Mouse (Mus musculus): ENCODE measurements around the gene Gemin7. TPM values are rescaled to one million over a fixed set of nuclear protein-coding genes. Genes with fewer than 3 reads are reported as not detected.

The Gemin7 gene
- polyA plus RNA-seq, 1 experiment = 136 TPM

DNA sequence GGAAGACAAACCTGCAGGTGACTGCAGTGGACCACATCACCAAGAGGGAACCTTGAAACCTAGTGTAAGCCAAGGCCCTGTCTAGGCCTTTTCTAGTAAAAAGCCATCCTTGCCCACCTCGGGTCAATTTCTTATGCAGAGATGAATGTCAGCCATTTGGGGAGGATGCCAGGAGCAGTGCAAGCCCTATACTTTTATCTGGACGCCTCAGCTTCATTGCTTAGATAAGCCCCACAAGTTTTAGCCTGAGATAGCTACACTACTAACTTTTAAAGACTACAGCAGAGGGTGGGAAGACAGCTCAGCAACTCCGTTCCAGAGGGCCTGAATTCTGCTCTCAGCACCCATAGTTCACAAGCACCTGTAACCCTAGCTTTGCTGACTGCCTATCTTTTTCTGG, 13.5 kb downstream of the Gemin7 start:
- no peak overlapping the region for H3K4me3 ChIP-seq (ENCODE audit: insufficient read depth, poor library complexity, severe bottlenecking)
- peaks cover 15% of the 10 kb centered on the region for H3K36me3 ChIP-seq (ENCODE audit: control insufficient read depth, insufficient read depth)
- no peak overlapping the region for H3ac ChIP-seq (ENCODE audit: control insufficient read depth, insufficient read length, low read depth)
- no peaks in the 10 kb centered on the region for H3K27me3 ChIP-seq (ENCODE audit: control insufficient read depth, insufficient read depth, insufficient read length)
- peaks cover 31% of the 10 kb centered on the region for H3K79me3 ChIP-seq (ENCODE audit: low read depth)
- H3K79me2 ChIP-seq (ENCODE audit: control insufficient read depth, insufficient read depth) = peaks cover 40% of the 10 kb centered on the region
- TF ChIP-seq MYOG (IDR thresholded peaks at IDR 0.05; ENCODE audit: control insufficient read depth, extremely low read depth, insufficient read length) (no peak), USF1 (IDR thresholded peaks at IDR 0.05; ENCODE audit: low read depth) (no peak), CTCF (IDR thresholded peaks at IDR 0.05; ENCODE audit: control insufficient read depth, insufficient read depth, insufficient read length) (no peak), MAX (IDR thresholded peaks at IDR 0.05) (no peak), MYOD1 (IDR thresholded peaks at IDR 0.05; ENCODE audit: control insufficient read depth, insufficient read length, low read depth) (no peak), CEBPB (IDR thresholded peaks at IDR 0.05; ENCODE audit: low read depth) (no peak), FOSL1 (IDR thresholded peaks at IDR 0.05; ENCODE audit: insufficient read depth, low read length, poor library complexity, severe bottlenecking) (no peak)

DNA sequence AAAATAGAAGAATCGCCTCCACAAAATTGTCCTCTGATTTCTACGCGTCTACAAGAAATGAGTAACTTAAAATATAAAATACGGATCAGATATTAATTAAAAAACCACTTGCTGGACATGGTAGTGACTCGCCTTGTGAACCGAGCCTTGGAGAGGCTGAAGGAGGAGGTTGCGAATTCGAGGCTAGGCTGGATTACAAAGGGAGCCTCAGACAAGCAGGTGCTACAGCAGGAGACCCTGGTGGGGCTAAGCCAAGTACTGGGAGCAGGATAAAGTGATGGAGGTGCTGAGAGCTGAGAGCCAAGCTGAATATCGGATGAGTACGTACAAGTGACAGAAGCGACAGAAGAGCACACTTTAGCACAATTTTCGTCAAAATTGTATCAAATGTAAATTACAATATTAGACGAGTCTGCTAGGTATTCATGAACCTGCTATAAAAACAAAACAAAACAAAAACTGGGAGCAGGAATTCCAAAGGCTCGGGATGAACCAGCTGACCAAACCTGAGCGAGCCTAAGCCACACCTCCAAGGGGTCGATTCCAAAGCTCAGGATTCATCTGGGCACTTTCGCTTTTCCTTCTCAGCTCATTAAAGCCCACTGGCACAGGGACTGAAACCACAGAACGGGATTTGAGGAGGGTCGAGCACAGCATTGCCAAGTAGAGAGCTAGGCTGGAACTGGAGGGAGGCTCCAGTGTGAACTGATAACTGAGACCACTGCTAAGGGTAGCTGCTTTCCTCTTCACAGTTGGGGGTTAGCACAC, 14.6 kb downstream of the Gemin7 start, which contains the start of gene Ppp1r37:
Ppp1r37 (minus strand) TSS at position 434 of the 768 bp plus-strand sequence.
- no peak for TF ChIP-seq CEBPB (IDR thresholded peaks at IDR 0.05; ENCODE audit: low read depth)
- no peak for TF ChIP-seq USF1 (IDR thresholded peaks at IDR 0.05; ENCODE audit: low read depth)
- no peak for TF ChIP-seq CTCF (IDR thresholded peaks at IDR 0.05; ENCODE audit: control insufficient read depth, insufficient read depth, insufficient read length)
- no peak for TF ChIP-seq FOSL1 (IDR thresholded peaks at IDR 0.05; ENCODE audit: insufficient read depth, low read length, poor library complexity, severe bottlenecking)
- no peak for TF ChIP-seq MAX (IDR thresholded peaks at IDR 0.05)
- TF ChIP-seq MYOG (IDR thresholded peaks at IDR 0.05; ENCODE audit: control insufficient read depth, extremely low read depth, insufficient read length) = no peak
- no peak for TF ChIP-seq MYOD1 (IDR thresholded peaks at IDR 0.05; ENCODE audit: control insufficient read depth, insufficient read length, low read depth)
- H3K36me3 ChIP-seq (ENCODE audit: control insufficient read depth, insufficient read depth) = peaks cover 15% of the 10 kb centered on the region
- peaks cover 41% of the 10 kb centered on the region for H3K79me3 ChIP-seq (ENCODE audit: low read depth)
- H3K4me3 ChIP-seq (ENCODE audit: insufficient read depth, poor library complexity, severe bottlenecking) = peak within 1 kb of the TSS; percentile 83
- H3K27me3 ChIP-seq (ENCODE audit: control insufficient read depth, insufficient read depth, insufficient read length) = no peaks in the 10 kb centered on the region
- peaks cover 42% of the 10 kb centered on the region for H3K79me2 ChIP-seq (ENCODE audit: control insufficient read depth, insufficient read depth)
- H3ac ChIP-seq (ENCODE audit: control insufficient read depth, insufficient read length, low read depth) = peak within 1 kb of the TSS; percentile 93

DNA sequence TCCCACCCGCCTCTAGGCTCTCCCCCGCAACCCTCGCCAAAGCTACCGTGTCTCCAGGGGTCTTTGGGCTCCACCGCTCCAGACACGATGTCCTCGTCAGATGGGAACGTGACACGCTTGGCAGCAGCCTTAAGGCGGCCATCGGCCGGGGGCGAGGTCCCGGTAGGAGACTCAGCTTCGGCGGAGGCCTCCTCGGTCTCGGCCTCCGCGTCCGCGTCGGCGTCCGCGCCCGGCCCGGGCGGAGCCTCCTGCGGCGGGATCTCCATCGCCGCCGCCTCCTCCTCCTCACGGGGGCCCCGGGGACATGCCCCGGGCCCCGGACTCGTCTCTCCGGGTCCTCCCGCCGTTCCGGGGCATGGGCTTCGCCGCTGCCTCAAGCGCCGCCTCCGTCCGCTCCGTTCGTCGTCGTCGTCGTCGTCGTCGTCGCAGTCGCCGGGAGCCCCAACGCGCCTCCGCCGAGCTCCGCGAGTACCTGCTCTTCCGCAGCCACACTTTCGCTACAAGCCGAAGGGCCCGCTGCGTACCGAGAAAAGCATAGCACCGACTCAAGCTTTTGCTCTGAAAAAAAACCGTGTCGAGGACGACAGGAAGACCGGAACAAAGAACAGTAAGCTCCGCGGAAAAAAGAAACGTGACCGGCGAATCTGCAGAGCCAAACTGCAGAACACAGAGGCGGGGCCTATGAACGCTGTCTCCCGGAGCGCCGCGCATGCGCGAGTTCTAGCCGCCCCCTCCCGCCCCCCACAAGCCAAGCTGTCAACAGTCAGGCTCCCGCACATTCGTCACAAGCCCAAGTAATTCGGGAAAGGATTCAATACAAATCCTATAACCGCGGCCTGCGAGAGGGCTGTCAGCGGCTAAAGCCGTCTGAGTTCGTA, 15.4 kb downstream of the Gemin7 start:
- no peak for TF ChIP-seq MYOG (IDR thresholded peaks at IDR 0.05; ENCODE audit: control insufficient read depth, extremely low read depth, insufficient read length)
- H3K4me3 ChIP-seq (ENCODE audit: insufficient read depth, poor library complexity, severe bottlenecking) = peak overlapping the region; percentile 83
- H3K36me3 ChIP-seq (ENCODE audit: control insufficient read depth, insufficient read depth) = peaks cover 15% of the 10 kb centered on the region
- peaks cover 46% of the 10 kb centered on the region for H3K79me3 ChIP-seq (ENCODE audit: low read depth)
- H3ac ChIP-seq (ENCODE audit: control insufficient read depth, insufficient read length, low read depth) = peak overlapping the region; percentile 93
- H3K79me2 ChIP-seq (ENCODE audit: control insufficient read depth, insufficient read depth) = peaks cover 50% of the 10 kb centered on the region
- no peaks in the 10 kb centered on the region for H3K27me3 ChIP-seq (ENCODE audit: control insufficient read depth, insufficient read depth, insufficient read length)

DNA sequence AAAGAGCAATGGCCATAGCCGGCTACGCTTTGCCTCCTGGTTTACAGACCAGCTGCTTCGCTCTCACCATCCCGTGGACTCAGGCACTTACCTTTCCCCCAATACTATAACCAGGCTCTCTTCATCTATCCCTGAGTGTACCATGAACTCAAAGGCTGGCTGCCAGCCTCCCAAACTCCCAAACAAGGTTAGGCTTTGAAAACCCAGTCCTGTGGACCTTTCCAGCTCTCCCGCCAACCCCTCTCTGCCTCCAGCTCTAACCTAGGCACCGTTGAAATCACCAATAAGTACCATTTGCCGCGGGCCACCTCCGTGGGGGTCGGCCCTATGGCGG, 16.0 kb downstream of the Gemin7 start:
- TF ChIP-seq FOSL1 (IDR thresholded peaks at IDR 0.05; ENCODE audit: insufficient read depth, low read length, poor library complexity, severe bottlenecking) (no peak), MYOD1 (IDR thresholded peaks at IDR 0.05; ENCODE audit: control insufficient read depth, insufficient read length, low read depth) (no peak), MYOG (IDR thresholded peaks at IDR 0.05; ENCODE audit: control insufficient read depth, extremely low read depth, insufficient read length) (no peak), MAX (IDR thresholded peaks at IDR 0.05) (no peak), USF1 (IDR thresholded peaks at IDR 0.05; ENCODE audit: low read depth) (no peak), CTCF (IDR thresholded peaks at IDR 0.05; ENCODE audit: control insufficient read depth, insufficient read depth, insufficient read length) (no peak), CEBPB (IDR thresholded peaks at IDR 0.05; ENCODE audit: low read depth) (no peak)
- H3K27me3 ChIP-seq (ENCODE audit: control insufficient read depth, insufficient read depth, insufficient read length) = no peaks in the 10 kb centered on the region
- peaks cover 15% of the 10 kb centered on the region for H3K36me3 ChIP-seq (ENCODE audit: control insufficient read depth, insufficient read depth)
- peak overlapping the region; percentile 93 for H3ac ChIP-seq (ENCODE audit: control insufficient read depth, insufficient read length, low read depth)
- H3K4me3 ChIP-seq (ENCODE audit: insufficient read depth, poor library complexity, severe bottlenecking) = peak overlapping the region; percentile 83
- H3K79me3 ChIP-seq (ENCODE audit: low read depth) = peaks cover 52% of the 10 kb centered on the region
- peaks cover 56% of the 10 kb centered on the region for H3K79me2 ChIP-seq (ENCODE audit: control insufficient read depth, insufficient read depth)

DNA sequence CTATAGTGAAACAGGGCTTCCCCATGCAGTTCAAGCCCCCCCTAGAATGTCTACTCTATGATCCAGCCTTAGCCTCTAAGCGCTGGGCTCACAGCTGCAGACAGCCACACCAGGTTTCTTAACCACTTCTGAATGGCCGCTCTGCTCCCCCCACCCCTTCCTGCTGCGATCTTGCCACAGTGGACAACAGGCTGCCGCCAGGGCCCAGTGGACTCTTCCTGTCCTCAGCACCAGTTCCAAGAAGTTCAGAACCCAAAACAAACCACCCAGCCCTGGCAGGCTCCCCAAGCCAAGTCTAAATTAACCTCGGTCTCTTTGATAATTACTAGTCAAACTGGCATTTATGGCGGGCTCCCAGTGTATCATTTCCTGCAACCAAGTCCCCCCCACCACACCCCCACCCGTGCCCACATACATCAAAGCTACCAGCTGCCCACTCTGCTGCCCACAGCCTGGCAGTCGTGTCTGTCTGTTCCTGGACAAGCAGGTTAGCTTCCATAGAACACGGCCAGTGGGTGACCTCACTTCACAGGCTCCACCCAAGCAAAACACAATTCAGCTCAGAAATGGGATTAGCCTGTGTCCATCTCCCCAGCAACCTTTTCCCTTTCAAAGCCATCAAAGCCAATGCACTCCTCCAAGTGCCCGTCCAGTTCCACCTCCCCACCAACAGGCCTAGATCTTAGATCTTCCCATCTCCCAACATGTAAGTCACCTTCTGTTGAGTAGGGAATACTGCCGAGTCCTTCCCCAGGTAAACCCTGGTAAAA, 16.7 kb downstream of the Gemin7 start:
- Histone ChIP-seq H3K27me3 (ENCODE audit: control insufficient read depth, insufficient read depth, insufficient read length) (no peaks in the 10 kb centered on the region), H3K79me2 (ENCODE audit: control insufficient read depth, insufficient read depth) (peaks cover 63% of the 10 kb centered on the region), H3K4me3 (ENCODE audit: insufficient read depth, poor library complexity, severe bottlenecking) (peak overlapping the region; percentile 83), H3K36me3 (ENCODE audit: control insufficient read depth, insufficient read depth) (peaks cover 15% of the 10 kb centered on the region), H3ac (ENCODE audit: control insufficient read depth, insufficient read length, low read depth) (peak overlapping the region; percentile 93), H3K79me3 (ENCODE audit: low read depth) (peaks cover 55% of the 10 kb centered on the region)
- TF ChIP-seq MYOG (IDR thresholded peaks at IDR 0.05; ENCODE audit: control insufficient read depth, extremely low read depth, insufficient read length) = no peak
- no peak for TF ChIP-seq MAX (IDR thresholded peaks at IDR 0.05)
- no peak for TF ChIP-seq CTCF (IDR thresholded peaks at IDR 0.05; ENCODE audit: control insufficient read depth, insufficient read depth, insufficient read length)
- TF ChIP-seq CEBPB (IDR thresholded peaks at IDR 0.05; ENCODE audit: low read depth) = no peak
- TF ChIP-seq MYOD1 (IDR thresholded peaks at IDR 0.05; ENCODE audit: control insufficient read depth, insufficient read length, low read depth) = no peak
- no peak for TF ChIP-seq FOSL1 (IDR thresholded peaks at IDR 0.05; ENCODE audit: insufficient read depth, low read length, poor library complexity, severe bottlenecking)
- TF ChIP-seq USF1 (IDR thresholded peaks at IDR 0.05; ENCODE audit: low read depth) = no peak

Measured in C2C12 (cell line).